Mouse (Mus musculus): Measurements from ENCODE around the gene Xpo4. TPM values are rescaled to one million over a fixed set of nuclear protein-coding genes. Genes with fewer than 3 reads are reported as not detected.

Xpo4 gene
- polyA plus RNA-seq, 1 experiment from 2014 or later = 13.1 TPM

DNA sequence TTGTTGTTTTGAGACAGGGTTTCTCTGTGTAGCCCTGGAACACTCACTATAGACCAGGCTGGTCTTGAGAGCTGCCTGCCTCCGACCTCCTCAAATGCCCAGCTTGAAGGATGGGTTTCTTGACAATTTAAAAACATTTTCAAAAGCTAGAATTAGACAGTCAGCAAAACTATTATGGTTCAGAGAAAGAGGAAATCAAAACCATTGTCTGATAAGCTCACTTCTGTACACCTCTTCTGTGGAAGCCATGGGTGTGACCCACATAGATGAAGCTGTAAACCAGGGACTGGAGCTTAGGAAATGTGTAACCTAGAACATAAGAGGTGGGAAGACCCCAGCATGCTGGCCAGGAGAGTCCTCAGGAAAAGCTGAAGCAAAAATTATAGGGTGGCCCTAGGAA lies 108.3 kb downstream of the Xpo4 start:
- Histone ChIP-seq H3K4me1 (replicated peaks; ENCODE audit: control insufficient read depth, insufficient read depth, low read length) (no peaks in the 10 kb centered on the region), H3K27ac (ENCODE audit: low read length) (no peak overlapping the region), H3K9me3 (ENCODE audit: control insufficient read depth, low read length) (no peaks in the 10 kb centered on the region), H3K4me2 (ENCODE audit: low read length) (no peak overlapping the region), H3K4me3 (replicated peaks; ENCODE audit: low read length) (no peak overlapping the region), H3K9ac (replicated peaks; ENCODE audit: low read depth, low read length) (no peak overlapping the region), H3K36me3 (ENCODE audit: control insufficient read depth, insufficient read depth) (peaks cover 2% of the 10 kb centered on the region; the same call in 1 of the 2 replicates), H3K27me3 (replicated peaks; ENCODE audit: control insufficient read depth, insufficient read depth, low read length) (no peaks in the 10 kb centered on the region)
- 88% methylated on average over 1 of the region's 1 CpGs for WGBS
- ATAC-seq = no peak

DNA sequence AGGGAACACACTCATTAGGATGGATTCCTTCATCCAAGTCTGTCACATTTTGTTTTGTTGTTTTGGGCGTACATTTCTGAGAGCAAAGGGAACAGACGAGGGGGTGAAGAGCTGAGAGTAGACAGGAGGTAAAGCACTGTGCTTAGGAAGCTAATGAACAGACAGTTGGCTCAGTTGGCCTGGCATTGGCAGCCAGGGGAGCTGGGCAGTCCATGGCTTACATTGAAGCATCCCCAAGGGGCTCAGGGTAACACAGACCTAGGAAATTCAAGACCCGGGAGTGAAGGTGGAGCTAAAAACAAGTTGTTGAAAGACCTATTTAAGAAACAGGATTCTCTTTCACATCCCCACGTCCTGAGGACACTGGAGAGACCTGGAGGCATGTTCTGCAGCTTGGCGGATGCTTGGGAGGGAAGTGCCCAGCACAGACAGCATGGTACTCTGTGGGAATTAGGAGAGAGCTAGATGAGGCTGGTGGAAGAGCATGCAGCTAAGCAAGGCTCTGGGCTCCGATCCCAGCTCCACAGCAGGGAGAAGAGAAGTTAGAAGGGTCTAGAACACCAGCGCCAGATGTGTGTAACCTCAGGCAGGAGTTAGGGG lies 109.7 kb downstream of the Xpo4 start:
- Histone ChIP-seq H3K27me3 (replicated peaks; ENCODE audit: control insufficient read depth, insufficient read depth, low read length) (no peaks in the 10 kb centered on the region), H3K4me3 (replicated peaks; ENCODE audit: low read length) (no peak overlapping the region), H3K9ac (replicated peaks; ENCODE audit: low read depth, low read length) (no peak overlapping the region), H3K4me2 (ENCODE audit: low read length) (no peak overlapping the region), H3K36me3 (ENCODE audit: control insufficient read depth, insufficient read depth) (peaks cover 2% of the 10 kb centered on the region; the same call in 1 of the 2 replicates), H3K4me1 (replicated peaks; ENCODE audit: control insufficient read depth, insufficient read depth, low read length) (no peaks in the 10 kb centered on the region), H3K27ac (ENCODE audit: low read length) (no peak overlapping the region), H3K9me3 (ENCODE audit: control insufficient read depth, low read length) (no peaks in the 10 kb centered on the region)
- 85% methylated on average over 7 of the region's 7 CpGs for WGBS
- ATAC-seq = no peak

DNA sequence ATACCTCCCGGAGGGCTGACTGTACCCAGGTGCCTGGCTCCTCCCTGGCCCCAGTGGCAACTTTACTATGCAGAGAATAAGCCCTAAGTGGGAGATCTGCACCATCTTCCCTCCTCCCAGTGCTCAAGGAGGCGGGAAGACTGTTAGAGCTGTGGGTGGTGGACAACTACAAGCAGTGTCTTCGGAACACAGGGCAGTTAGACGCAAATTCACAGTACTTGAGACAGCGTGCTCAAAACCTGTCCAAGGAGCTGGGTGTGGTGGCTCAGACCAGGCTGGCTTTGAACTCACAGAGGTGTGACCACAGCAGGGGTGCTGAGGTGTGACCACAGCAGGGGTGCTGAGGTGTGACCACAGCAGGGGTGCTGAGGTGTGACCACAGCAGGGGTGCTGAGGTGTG lies 110.8 kb downstream of the Xpo4 start:
- H3K4me2 ChIP-seq (ENCODE audit: low read length) = no peak overlapping the region
- no peaks in the 10 kb centered on the region for H3K9me3 ChIP-seq (ENCODE audit: control insufficient read depth, low read length)
- no peaks in the 10 kb centered on the region for H3K27me3 ChIP-seq (replicated peaks; ENCODE audit: control insufficient read depth, insufficient read depth, low read length)
- no peaks in the 10 kb centered on the region for H3K4me1 ChIP-seq (replicated peaks; ENCODE audit: control insufficient read depth, insufficient read depth, low read length)
- no peak for ATAC-seq
- WGBS = 95% methylated on average over 5 of the region's 5 CpGs
- no peak overlapping the region for H3K9ac ChIP-seq (replicated peaks; ENCODE audit: low read depth, low read length)
- H3K4me3 ChIP-seq (replicated peaks; ENCODE audit: low read length) = no peak overlapping the region
- no peaks in the 10 kb centered on the region for H3K36me3 ChIP-seq (ENCODE audit: control insufficient read depth, insufficient read depth)
- H3K27ac ChIP-seq (ENCODE audit: low read length) = no peak overlapping the region

DNA sequence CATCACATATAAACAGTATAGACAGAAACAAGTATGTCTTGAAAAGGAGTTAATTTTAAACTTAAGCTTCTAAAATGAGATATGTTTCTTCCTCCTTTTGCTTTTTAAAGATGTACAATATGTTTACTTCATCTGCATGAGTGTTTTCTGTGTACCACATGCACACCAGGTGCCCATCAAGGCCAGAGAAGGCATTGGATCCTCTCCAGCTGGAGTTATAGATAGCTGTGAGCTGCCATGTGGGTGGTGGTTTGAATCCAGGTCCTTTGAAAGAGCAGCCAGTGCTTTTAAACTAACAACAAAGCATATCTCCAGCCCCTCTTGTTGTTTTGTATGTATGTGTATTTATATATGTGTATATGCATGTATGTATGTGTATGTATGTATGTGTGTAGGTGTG lies 112.3 kb downstream of the Xpo4 start:
- H3K27ac ChIP-seq (ENCODE audit: low read length) = no peak overlapping the region
- H3K9ac ChIP-seq (replicated peaks; ENCODE audit: low read depth, low read length) = no peak overlapping the region
- H3K36me3 ChIP-seq (ENCODE audit: control insufficient read depth, insufficient read depth) = no peaks in the 10 kb centered on the region
- H3K27me3 ChIP-seq (replicated peaks; ENCODE audit: control insufficient read depth, insufficient read depth, low read length) = no peaks in the 10 kb centered on the region
- no peak for ATAC-seq
- H3K4me2 ChIP-seq (ENCODE audit: low read length) = no peak overlapping the region
- H3K4me1 ChIP-seq (replicated peaks; ENCODE audit: control insufficient read depth, insufficient read depth, low read length) = no peaks in the 10 kb centered on the region
- H3K9me3 ChIP-seq (ENCODE audit: control insufficient read depth, low read length) = no peaks in the 10 kb centered on the region
- H3K4me3 ChIP-seq (replicated peaks; ENCODE audit: low read length) = no peak overlapping the region

DNA sequence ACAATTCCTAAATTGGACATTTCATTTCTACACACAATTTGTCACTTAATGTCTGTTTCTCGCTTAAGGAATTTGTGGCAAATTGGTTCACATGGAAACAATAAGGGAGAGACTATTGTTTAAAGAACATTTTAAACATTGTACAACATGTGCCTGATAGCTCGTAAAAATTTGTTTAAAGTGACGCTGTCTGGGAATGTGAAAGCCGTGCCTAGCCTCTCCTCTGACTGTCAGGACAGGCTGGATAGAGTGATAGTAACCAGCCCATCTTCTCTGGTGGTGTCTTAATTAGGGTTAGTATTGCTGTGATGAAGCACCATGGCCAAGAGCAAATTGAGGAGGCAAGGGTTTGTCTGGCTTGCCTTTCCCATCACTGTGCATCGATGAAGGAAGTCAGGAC lies 118.2 kb downstream of the Xpo4 start:
- H3K27ac ChIP-seq (ENCODE audit: low read length) = no peak overlapping the region
- ATAC-seq = no peak
- H3K36me3 ChIP-seq (ENCODE audit: control insufficient read depth, insufficient read depth) = peaks cover 6% of the 10 kb centered on the region; the same call in 1 of the 2 replicates
- no peaks in the 10 kb centered on the region for H3K9me3 ChIP-seq (ENCODE audit: control insufficient read depth, low read length)
- 93% methylated on average over 5 of the region's 5 CpGs for WGBS
- no peak overlapping the region for H3K9ac ChIP-seq (replicated peaks; ENCODE audit: low read depth, low read length)
- H3K4me2 ChIP-seq (ENCODE audit: low read length) = no peak overlapping the region
- no peaks in the 10 kb centered on the region for H3K27me3 ChIP-seq (replicated peaks; ENCODE audit: control insufficient read depth, insufficient read depth, low read length)
- peaks cover 2% of the 10 kb centered on the region; the same call in 1 of the 2 replicates for H3K4me1 ChIP-seq (replicated peaks; ENCODE audit: control insufficient read depth, insufficient read depth, low read length)
- H3K4me3 ChIP-seq (replicated peaks; ENCODE audit: low read length) = no peak overlapping the region

DNA sequence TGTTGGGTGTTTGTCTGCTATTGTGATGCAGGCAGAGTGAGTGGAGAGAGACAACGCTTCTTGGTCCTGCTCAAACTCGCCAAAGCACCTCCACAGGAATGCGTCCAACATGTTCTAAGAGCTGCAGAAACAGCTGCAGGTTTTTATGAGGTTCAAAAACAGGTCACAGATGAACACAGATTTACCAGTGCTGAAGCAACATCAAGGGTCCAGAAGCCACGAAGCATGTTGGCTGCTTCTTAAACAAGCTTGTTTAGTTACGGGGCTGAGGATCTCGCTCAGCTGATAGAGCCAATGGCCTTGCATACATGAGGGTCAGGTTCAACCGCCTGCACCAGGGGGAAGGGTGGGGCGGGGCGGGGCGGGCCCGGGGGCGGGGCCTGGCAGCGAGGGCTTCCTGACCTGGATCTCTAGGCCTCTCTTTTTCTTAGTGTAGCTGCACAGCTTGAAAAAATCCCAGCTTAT lies 118.6 kb downstream of the Xpo4 start:
- Histone ChIP-seq H3K9me3 (ENCODE audit: control insufficient read depth, low read length) (no peaks in the 10 kb centered on the region), H3K4me3 (replicated peaks; ENCODE audit: low read length) (no peak overlapping the region), H3K4me2 (ENCODE audit: low read length) (no peak overlapping the region), H3K36me3 (ENCODE audit: control insufficient read depth, insufficient read depth) (peaks cover 6% of the 10 kb centered on the region; the same call in 1 of the 2 replicates), H3K27me3 (replicated peaks; ENCODE audit: control insufficient read depth, insufficient read depth, low read length) (0 out of 2 replicates have a peak, but pooled peaks cover 2% of the 10 kb centered on the region), H3K9ac (replicated peaks; ENCODE audit: low read depth, low read length) (no peak overlapping the region), H3K27ac (ENCODE audit: low read length) (no peak overlapping the region), H3K4me1 (replicated peaks; ENCODE audit: control insufficient read depth, insufficient read depth, low read length) (peaks cover 2% of the 10 kb centered on the region; the same call in 1 of the 2 replicates)
- 34% methylated on average over 13 of the region's 13 CpGs for whole genome bisulfite sequencing
- ATAC-seq = no peak

DNA sequence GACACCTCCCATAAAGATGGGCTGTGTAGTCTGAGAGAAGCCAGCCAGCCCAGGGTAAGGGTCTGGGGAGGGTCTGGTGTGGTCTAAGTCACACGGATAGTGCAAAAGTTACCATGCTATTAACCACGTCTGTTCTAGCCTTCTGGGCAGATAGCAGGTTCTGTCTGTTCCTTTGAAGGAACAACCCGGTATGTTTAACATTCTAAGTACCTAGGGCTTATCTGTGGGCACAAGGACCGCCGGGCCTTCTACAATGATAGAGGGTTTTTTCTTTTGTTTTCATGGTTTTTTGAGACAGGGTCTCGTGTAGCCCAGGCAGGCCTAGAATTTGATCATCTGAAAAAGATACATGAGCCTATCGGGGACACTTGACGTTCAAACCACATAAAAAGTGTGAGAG lies 119.1 kb downstream of the Xpo4 start:
- H3K9ac ChIP-seq (replicated peaks; ENCODE audit: low read depth, low read length) = no peak overlapping the region
- H3K27ac ChIP-seq (ENCODE audit: low read length) = no peak overlapping the region
- H3K9me3 ChIP-seq (ENCODE audit: control insufficient read depth, low read length) = no peaks in the 10 kb centered on the region
- ATAC-seq = no peak
- no peak overlapping the region for H3K4me3 ChIP-seq (replicated peaks; ENCODE audit: low read length)
- peaks cover 6% of the 10 kb centered on the region; the same call in 1 of the 2 replicates for H3K36me3 ChIP-seq (ENCODE audit: control insufficient read depth, insufficient read depth)
- 90% methylated on average over 8 of the region's 8 CpGs for WGBS
- H3K27me3 ChIP-seq (replicated peaks; ENCODE audit: control insufficient read depth, insufficient read depth, low read length) = 0 out of 2 replicates have a peak, but pooled peaks cover 2% of the 10 kb centered on the region
- H3K4me2 ChIP-seq (ENCODE audit: low read length) = no peak overlapping the region
- peaks cover 2% of the 10 kb centered on the region; the same call in 1 of the 2 replicates for H3K4me1 ChIP-seq (replicated peaks; ENCODE audit: control insufficient read depth, insufficient read depth, low read length)

DNA sequence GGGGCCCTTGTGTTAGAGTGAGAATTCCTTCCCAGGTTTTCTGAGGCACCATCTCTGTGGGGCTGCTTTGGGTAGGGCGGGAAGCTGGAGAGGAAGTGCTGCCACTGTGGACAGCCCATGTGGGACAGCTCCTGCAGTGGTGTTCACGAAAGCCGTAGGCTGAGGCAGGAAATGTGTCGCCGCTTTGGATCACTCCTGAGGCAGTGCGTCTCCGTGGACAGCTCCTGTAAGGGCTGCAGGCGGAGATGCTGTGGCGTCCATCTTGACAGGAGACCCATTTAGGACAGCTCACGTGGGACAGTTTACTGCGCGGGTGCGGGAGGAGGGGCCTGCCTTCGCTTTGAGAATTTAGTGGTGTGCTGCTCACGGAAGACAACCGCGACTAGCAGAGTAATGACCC lies 119.7 kb downstream of the Xpo4 start:
- WGBS = 86% methylated on average over 17 of the region's 17 CpGs
- no peak for ATAC-seq
- H3K9me3 ChIP-seq (ENCODE audit: control insufficient read depth, low read length) = no peaks in the 10 kb centered on the region

DNA sequence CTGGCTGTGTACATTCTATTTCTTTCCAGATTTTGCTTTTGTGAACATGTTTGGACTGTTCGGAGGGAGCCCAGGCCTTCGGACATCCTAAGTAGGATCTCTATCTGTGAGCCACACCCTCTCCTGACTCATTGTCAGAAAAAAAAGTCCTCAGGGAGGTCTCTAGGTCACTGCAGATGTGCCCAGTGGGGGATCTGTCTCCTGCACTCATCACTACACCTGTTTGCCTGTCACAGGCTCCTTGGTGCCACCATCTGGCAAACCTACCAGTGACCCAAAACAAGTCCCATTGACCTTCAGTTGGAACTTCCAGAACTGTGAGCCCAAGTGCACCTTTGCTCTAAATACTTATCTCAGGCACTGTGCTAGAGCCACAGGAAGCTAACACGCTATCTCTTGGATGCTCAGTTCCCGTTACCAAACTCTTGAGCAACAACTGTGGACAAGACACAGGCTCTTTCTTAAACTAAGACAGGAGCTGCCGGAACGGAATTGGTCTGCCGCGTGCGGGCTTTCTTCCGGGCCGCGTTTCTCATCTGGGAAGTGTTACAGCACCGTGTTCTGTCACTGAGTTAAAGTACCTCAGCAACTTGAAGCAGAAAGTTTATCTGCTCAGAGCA lies 121.7 kb downstream of the Xpo4 start:
- H3K27me3 ChIP-seq (replicated peaks; ENCODE audit: control insufficient read depth, insufficient read depth, low read length) = peaks cover 2% of the 10 kb centered on the region; the same call in 1 of the 2 replicates
- H3K36me3 ChIP-seq (ENCODE audit: control insufficient read depth, insufficient read depth) = peaks cover 6% of the 10 kb centered on the region; the same call in 1 of the 2 replicates
- peaks cover 2% of the 10 kb centered on the region; the same call in 1 of the 2 replicates for H3K4me1 ChIP-seq (replicated peaks; ENCODE audit: control insufficient read depth, insufficient read depth, low read length)
- H3K9ac ChIP-seq (replicated peaks; ENCODE audit: low read depth, low read length) = no peak overlapping the region
- H3K4me2 ChIP-seq (ENCODE audit: low read length) = no peak overlapping the region
- H3K9me3 ChIP-seq (ENCODE audit: control insufficient read depth, low read length) = no peaks in the 10 kb centered on the region
- H3K4me3 ChIP-seq (replicated peaks; ENCODE audit: low read length) = no peak overlapping the region
- WGBS = 94% methylated on average over 13 of the region's 13 CpGs
- no peak overlapping the region for H3K27ac ChIP-seq (ENCODE audit: low read length)
- ATAC-seq = no peak

More for the DNA sequence above, 119.7 kb downstream of the Xpo4 start:
- H3K9ac ChIP-seq (replicated peaks; ENCODE audit: low read depth, low read length) = no peak overlapping the region
- no peak overlapping the region for H3K4me2 ChIP-seq (ENCODE audit: low read length)
- H3K4me3 ChIP-seq (replicated peaks; ENCODE audit: low read length) = no peak overlapping the region
- peaks cover 2% of the 10 kb centered on the region; the same call in 1 of the 2 replicates for H3K4me1 ChIP-seq (replicated peaks; ENCODE audit: control insufficient read depth, insufficient read depth, low read length)
- H3K27ac ChIP-seq (ENCODE audit: low read length) = no peak overlapping the region
- H3K36me3 ChIP-seq (ENCODE audit: control insufficient read depth, insufficient read depth) = peaks cover 6% of the 10 kb centered on the region; the same call in 1 of the 2 replicates
- H3K27me3 ChIP-seq (replicated peaks; ENCODE audit: control insufficient read depth, insufficient read depth, low read length) = peaks cover 2% of the 10 kb centered on the region; the same call in 1 of the 2 replicates
